Mouse (Mus musculus): Measurements from ENCODE around the gene Gm20715.
"Not testable (repeated sequence)": the region's sequence is repeated elsewhere in the genome, so short reads cannot be mapped to it uniquely, and the experiment has no call there.

The Gm20715 gene

DNA sequence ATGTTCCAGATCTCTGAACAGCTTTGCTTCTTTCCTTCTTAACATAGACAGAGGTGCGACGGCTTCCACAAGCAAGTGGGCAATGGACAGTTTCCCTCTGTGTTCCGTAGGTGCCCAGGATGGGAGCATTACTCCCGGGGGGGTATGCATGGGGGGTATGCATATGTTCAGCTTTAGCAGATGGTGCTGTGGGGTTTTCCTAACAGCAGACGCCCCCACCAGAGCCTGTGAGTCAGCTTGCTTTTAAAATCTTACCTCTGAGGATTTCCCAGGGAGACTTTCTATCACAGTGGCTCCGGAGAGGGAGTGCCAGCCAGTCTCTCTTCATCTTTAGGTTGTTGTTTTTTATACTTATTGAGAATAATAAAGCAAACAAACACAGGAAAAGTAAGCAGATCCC is 9.8 kb downstream of the Gm20715 start:
- intact Hi-C loops (cut with DNase I): no loop called here

GRCm38 (mm10) chr7:6429381-6429780 is 19.3 kb downstream of the Gm20715 start:
- intact Hi-C loops (cut with DNase I): no loop called here

- intact Hi-C loops (cut with DNase I): loop anchor here (2.0 to 10.0 kb wide), 2 partner anchors 72 to 264 kb away; partner anchors contain the start of gene Zim1
Measured at GRCm38 (mm10) chr7:6430342-6430741, 20.3 kb downstream of the Gm20715 start.

DNA sequence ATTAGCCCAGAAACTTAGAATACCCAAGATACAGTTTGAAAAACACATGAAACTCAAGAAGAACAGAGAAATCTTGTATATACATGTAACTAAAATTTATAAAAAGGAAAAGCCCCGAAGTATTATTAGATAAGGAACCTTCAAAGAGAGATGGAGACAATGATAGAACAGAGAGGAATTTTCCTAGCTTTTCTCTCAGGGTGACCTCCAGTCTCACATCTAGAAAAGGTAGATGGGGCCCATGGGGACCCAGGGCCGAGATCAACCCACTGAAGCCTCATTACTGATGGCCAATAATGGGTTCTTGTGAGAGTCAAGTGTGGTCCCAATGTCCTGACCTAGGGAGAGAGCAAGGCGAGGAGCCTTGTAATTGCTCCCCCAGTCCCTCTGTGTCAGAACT is 28.3 kb downstream of the Gm20715 start, which contains the start of gene Olfr1344:
Gene Olfr1344 (plus strand): TSS at position 301 of the 400 bp plus-strand sequence.
- intact Hi-C loops (cut with DNase I): loop anchor here (5.0 to 10.0 kb wide), 2 partner anchors 256 to 479 kb away; partner anchors contain the start of gene Zim1

DNA sequence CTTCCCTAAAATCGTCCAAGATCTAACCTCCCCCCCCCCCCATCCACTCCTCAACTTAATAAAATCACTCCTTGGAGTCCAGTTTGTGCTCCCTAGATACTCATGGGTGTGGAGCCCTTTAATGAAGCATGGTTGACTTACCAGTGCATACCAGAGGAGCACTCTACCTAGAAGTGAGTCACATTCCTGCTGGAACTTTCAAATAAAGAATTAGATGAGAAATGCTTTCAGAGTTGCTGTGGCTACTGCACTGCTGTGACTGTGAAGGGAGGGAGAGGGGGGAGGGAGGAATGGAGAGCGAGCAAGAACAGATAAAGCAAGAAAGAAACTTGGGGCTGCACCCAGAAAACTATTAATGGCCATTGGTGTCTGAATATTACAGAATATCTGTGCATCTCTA is 31.1 kb downstream of the Gm20715 start:
- intact Hi-C loops (cut with DNase I): no loop called here

DNA sequence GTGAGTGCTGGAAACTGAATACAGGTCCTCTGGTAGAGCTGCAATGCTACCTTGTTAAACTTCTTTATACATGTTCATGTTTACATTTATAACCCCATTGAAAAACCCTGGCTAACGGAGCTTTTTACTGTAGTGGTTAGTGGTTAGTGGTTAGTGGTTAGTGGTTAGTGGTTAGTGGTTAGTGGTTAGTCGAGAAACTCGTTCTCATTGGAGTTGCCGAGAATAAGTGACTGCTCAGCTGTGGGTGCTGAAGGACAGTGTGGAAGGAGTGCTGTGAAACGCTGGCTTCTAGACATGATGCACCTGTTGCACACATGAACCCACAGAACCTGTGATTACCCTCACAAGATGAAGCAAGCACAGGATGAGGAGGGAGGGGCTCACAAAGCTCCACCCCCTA is 37.7 kb downstream of the Gm20715 start:
- intact Hi-C loops (cut with DNase I): no loop called here

- intact Hi-C loops (cut with DNase I): no loop called here
Measured at GRCm38 (mm10) chr7:6455868-6456267, 45.8 kb downstream of the Gm20715 start, which contains the start of gene Olfr1336. Olfr1336 (plus strand) TSS chr7:6456168.

DNA sequence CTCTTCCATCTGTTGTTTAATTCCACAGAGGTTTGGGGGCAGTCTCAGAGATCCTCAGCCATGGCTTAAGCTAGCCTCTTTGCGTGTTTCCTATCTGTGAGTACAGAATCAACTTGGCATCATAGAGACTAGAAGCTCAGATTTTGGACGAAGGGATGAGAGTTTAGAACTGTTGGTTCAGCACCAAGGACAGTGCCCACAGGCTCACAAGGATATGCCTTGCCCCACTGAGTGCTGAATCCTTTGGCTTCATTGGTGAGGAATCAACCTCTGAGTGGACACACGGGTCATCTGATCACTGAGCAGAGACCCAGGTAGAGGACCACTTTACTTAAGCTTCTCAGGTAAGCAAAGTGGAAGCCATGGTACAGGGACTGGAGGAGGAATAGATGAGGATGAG is 46.3 kb downstream of the Gm20715 start:
- intact Hi-C loops (cut with DNase I): no loop called here

GRCm38 (mm10) chr7:6466951-6467350 is 56.9 kb downstream of the Gm20715 start, which contains the start of gene Olfr1346:
Olfr1346 (plus strand) TSS chr7:6467101.
- intact Hi-C loops (cut with DNase I): no loop called here

GRCm38 (mm10) chr7:6477633-6478032 is 67.6 kb downstream of the Gm20715 start:
- intact Hi-C loops (cut with DNase I): not testable (repeated sequence)

- intact Hi-C loops (cut with DNase I): no loop called here
Measured at GRCm38 (mm10) chr7:6486841-6487240, 76.8 kb downstream of the Gm20715 start, which contains the start of gene Olfr5. Olfr5 (minus strand) TSS chr7:6486941.
